Mouse (Mus musculus) MEL (cell line): ENCODE results near the gene Khdrbs2. TPM values are rescaled to one million over a fixed set of nuclear protein-coding genes. Genes with fewer than 3 reads are reported as not detected.
A peak's percentile ranks its signal among the peaks of the same experiment; 100 is the strongest.

Experiments used
- DNase-seq: peaks from one replicate; pipeline ENCODE4 v3.0.0; 2011; ENCODE audit warnings: low read depth, low spot score
- H3K27ac ChIP-seq: 2 replicates; pipeline ENCODE4 v1.5.1; 2012; ENCODE audit warnings: low read depth, mild to moderate bottlenecking, control low read depth, low read length, moderate library complexity; ENCODE audit not compliant: control insufficient read depth
- H3K27me3 ChIP-seq, 2 experiments: fragments of 150-350 bp in 1 of 2; sonication (generic) in 1 of 2; 2 replicates each; pipeline ENCODE4 v1.6.1; 2012; ENCODE audit warnings: low read length in 2 of 2, mild to moderate bottlenecking in 2 of 2, improper control_type of control experiment in 1 of 2, moderate library complexity in 1 of 2; ENCODE audit not compliant: insufficient read depth in 2 of 2, control insufficient read depth in 1 of 2
- H3K36me3 ChIP-seq, 2 experiments: 2 replicates each; pipeline ENCODE4 v1.6.1; 2012 to 2014; ENCODE audit warnings: low read length in 2 of 2, improper control_type of control experiment in 1 of 2, inconsistent platforms in 1 of 2, mild to moderate bottlenecking in 1 of 2; ENCODE audit not compliant: insufficient read depth in 2 of 2, control insufficient read depth in 1 of 2
- H3K4me1 ChIP-seq, 2 experiments: fragments of 150-350 bp in 1 of 2; sonication (generic) in 1 of 2; 2 replicates each; pipeline ENCODE4 v1.6.1; 2012; ENCODE audit warnings: low read length in 2 of 2, improper control_type of control experiment in 1 of 2, mild to moderate bottlenecking in 1 of 2; ENCODE audit not compliant: insufficient read depth in 2 of 2, control insufficient read depth in 1 of 2
- H3K4me3 ChIP-seq, 2 experiments: fragments of 150-350 bp in 1 of 2; sonication (generic) in 1 of 2; 2 replicates each; pipeline ENCODE4 v1.5.1; 2012; ENCODE audit warnings: low read depth in 2 of 2, low read length in 2 of 2, mild to moderate bottlenecking in 2 of 2, moderate library complexity in 2 of 2, control low read depth in 1 of 2, improper control_type of control experiment in 1 of 2; ENCODE audit not compliant: control insufficient read depth in 1 of 2, insufficient read depth in 1 of 2
- H3K79me2 ChIP-seq: 2 replicates; pipeline ENCODE4 v1.6.1; 2012; ENCODE audit warnings: mild to moderate bottlenecking, low read length, moderate library complexity; ENCODE audit not compliant: control insufficient read depth, poor library complexity, insufficient read depth
- H3K9ac ChIP-seq: 2 replicates; pipeline ENCODE4 v1.6.1; 2012; ENCODE audit warnings: low read depth, mild to moderate bottlenecking, control low read depth, low read length, moderate library complexity; ENCODE audit not compliant: control insufficient read depth, poor library complexity, severe bottlenecking
- H3K9me3 ChIP-seq: fragments of 150-350 bp; sonication (generic); replicated peaks from 2 replicates; pipeline ENCODE4 v1.6.1; 2012; ENCODE audit warnings: mild to moderate bottlenecking, low read length, improper control_type of control experiment, moderate library complexity; ENCODE audit not compliant: insufficient read depth
- CHD2 ChIP-seq: IDR thresholded peaks from 2 replicates; pipeline ENCODE4 v1.6.1; 2011; ENCODE audit warnings: low read length, improper control_type of control experiment
- CTCF ChIP-seq, 3 experiments: IDR thresholded peaks in 2 of 3; conservative IDR thresholded peaks in 1 of 3; 2 replicates each; pipeline ENCODE4 v1.5.1; 2011 to 2012; ENCODE audit warnings: low read length in 3 of 3, low read depth in 2 of 3, mild to moderate bottlenecking in 2 of 3, improper control_type of control experiment in 1 of 3, inconsistent platforms in 1 of 3, mixed read lengths in 1 of 3, moderate library complexity in 1 of 3; ENCODE audit not compliant: control insufficient read depth in 1 of 3, insufficient read depth in 1 of 3, poor library complexity in 1 of 3, severe bottlenecking in 1 of 3
- E2F4 ChIP-seq: IDR thresholded peaks from 2 replicates; pipeline ENCODE4 v1.6.1; 2011; ENCODE audit warnings: low read depth, low read length, improper control_type of control experiment, borderline replicate concordance
- ETS1 ChIP-seq: IDR thresholded peaks from 2 replicates; pipeline ENCODE4 v1.6.1; 2012; ENCODE audit warnings: low read depth, mild to moderate bottlenecking, inconsistent platforms, low read length, improper control_type of control experiment, moderate library complexity
- HCFC1 ChIP-seq: IDR thresholded peaks from 2 replicates; pipeline ENCODE4 v1.6.1; 2012; ENCODE audit warnings: low read depth, mild to moderate bottlenecking, inconsistent platforms, low read length, improper control_type of control experiment, moderate library complexity
- JUND ChIP-seq: IDR thresholded peaks from 2 replicates; pipeline ENCODE4 v1.6.1; 2011; ENCODE audit warnings: low read depth, mild to moderate bottlenecking, improper control_type of control experiment, low read length
- MYC ChIP-seq: IDR thresholded peaks from 2 replicates; pipeline ENCODE4 v1.6.1; 2011; ENCODE audit warnings: low read depth, mild to moderate bottlenecking, low read length, improper control_type of control experiment, moderate library complexity
- NELFE ChIP-seq: IDR thresholded peaks from 2 replicates; pipeline ENCODE4 v1.6.1; 2011; ENCODE audit warnings: low read depth, low read length, improper control_type of control experiment
- NRF1 ChIP-seq: IDR thresholded peaks from 2 replicates; pipeline ENCODE4 v1.6.1; 2014; ENCODE audit warnings: low read depth, mild to moderate bottlenecking, inconsistent platforms, low read length, improper control_type of control experiment, moderate library complexity; ENCODE audit not compliant: poor library complexity, insufficient read depth, severe bottlenecking
- POLR2A ChIP-seq, 2 experiments: IDR thresholded peaks; 2 replicates each; pipeline ENCODE4 v1.6.1; 2011 to 2012; ENCODE audit warnings: low read length in 2 of 2, mild to moderate bottlenecking in 2 of 2, control low read depth in 1 of 2, improper control_type of control experiment in 1 of 2, low read depth in 1 of 2, moderate library complexity in 1 of 2; ENCODE audit not compliant: control insufficient read depth in 1 of 2, insufficient read depth in 1 of 2, poor library complexity in 1 of 2
- POLR2AphosphoS5 ChIP-seq: IDR thresholded peaks from 2 replicates; pipeline ENCODE4 v1.6.1; 2012; ENCODE audit warnings: low read depth, borderline replicate concordance, mild to moderate bottlenecking, inconsistent platforms, low read length, moderate library complexity, mixed read lengths
- RAD21 ChIP-seq: IDR thresholded peaks from 2 replicates; pipeline ENCODE4 v1.6.1; 2011; ENCODE audit warnings: mild to moderate bottlenecking, low read depth, low read length, improper control_type of control experiment
- SIN3A ChIP-seq: IDR thresholded peaks from 2 replicates; pipeline ENCODE4 v1.6.1; 2012; ENCODE audit warnings: low read length, improper control_type of control experiment, inconsistent platforms
- SMC3 ChIP-seq: IDR thresholded peaks from 2 replicates; pipeline ENCODE4 v1.6.1; 2011; ENCODE audit warnings: low read depth, low read length, improper control_type of control experiment
- TAL1 ChIP-seq: IDR thresholded peaks from 2 replicates; pipeline ENCODE4 v1.6.1; 2012; ENCODE audit warnings: mild to moderate bottlenecking, inconsistent platforms, low read length, moderate library complexity, mixed read lengths
- USF1 ChIP-seq: IDR thresholded peaks from 2 replicates; pipeline ENCODE4 v1.6.1; 2014; ENCODE audit warnings: low read depth, mild to moderate bottlenecking, inconsistent platforms, low read length, improper control_type of control experiment, moderate library complexity
- ZNF384 ChIP-seq: IDR thresholded peaks from 2 replicates; pipeline ENCODE4 v1.6.1; 2012; ENCODE audit warnings: low read depth, mild to moderate bottlenecking, inconsistent platforms, low read length, improper control_type of control experiment
- polyA plus RNA-seq, 2 experiments: library from polyadenylated mRNA; stranded (reverse) in 1 of 2; unstranded in 1 of 2; fragments of >175 nt in 1 of 2; fragments of >200 nt in 1 of 2; gene quantifications; 2 replicates each; pipeline versions ENCODE4 v1.2.1 to v1.2.4; 2012; ENCODE audit warnings: low replicate concordance in 2 of 2, low read depth in 1 of 2; ENCODE audit not compliant: insufficient read length in 2 of 2, insufficient read depth in 1 of 2, missing spikeins in 1 of 2
- total RNA-seq: library from RNA; depleted of rRNA; stranded (reverse); fragments of 300-350 nt; gene quantifications from 2 replicates; pipeline ENCODE4 v1.2.3, GENCODE M21; 2012

Gene Khdrbs2
- total and polyA plus RNA-seq, 3 experiments: not detected

GRCm38 (mm10) chr1:32649647-32650209 is 477.2 kb downstream of the Khdrbs2 start:
- Histone ChIP-seq H3K4me1 (no peaks in the 10 kb centered on the region), H3K27ac (no peak overlapping the region), H3K79me2 (no peaks in the 10 kb centered on the region), H3K36me3 (no peaks in the 10 kb centered on the region), H3K9me3 (no peaks in the 10 kb centered on the region), H3K9ac (no peak overlapping the region), H3K4me3 (no peak overlapping the region), H3K27me3 (no peaks in the 10 kb centered on the region)
- no peak for DNase-seq
- TF ChIP-seq RAD21 (no peak), POLR2A (IDR thresholded peaks at IDR 0.05; ENCODE audit: control insufficient read depth in 1 of 2, insufficient read depth in 1 of 2, low read depth in 1 of 2, low read length in 2 of 2, poor library complexity in 1 of 2) (no peak), E2F4 (no peak)

- no peak for DNase-seq
- H3K4me1 ChIP-seq: no peaks in the 10 kb centered on the region
- H3K27me3 ChIP-seq: no peaks in the 10 kb centered on the region
- no peaks in the 10 kb centered on the region for H3K36me3 ChIP-seq
- H3K9me3 ChIP-seq: no peaks in the 10 kb centered on the region
- no peak overlapping the region for H3K27ac ChIP-seq
- no peaks in the 10 kb centered on the region for H3K79me2 ChIP-seq
- no peak overlapping the region for H3K4me3 ChIP-seq
- no peak overlapping the region for H3K9ac ChIP-seq
- TF ChIP-seq CHD2 (no peak), HCFC1 (no peak)
- TF ChIP-seq, all 39 proteins: peak for 0
Measured at GRCm38 (mm10) chr1:32693806-32694205, 521.3 kb downstream of the Khdrbs2 start.

GRCm38 (mm10) chr1:32700132-32700531 is 527.6 kb downstream of the Khdrbs2 start:
- Histone ChIP-seq H3K4me1 (no peaks in the 10 kb centered on the region), H3K9ac (no peak overlapping the region), H3K27me3 (no peaks in the 10 kb centered on the region), H3K79me2 (no peaks in the 10 kb centered on the region), H3K4me3 (no peak overlapping the region), H3K27ac (no peak overlapping the region), H3K9me3 (no peaks in the 10 kb centered on the region), H3K36me3 (no peaks in the 10 kb centered on the region)
- TF ChIP-seq SMC3 (0 out of 2 replicates have a peak, but pooled peaks have one; percentile 16), USF1 (no peak), CTCF (IDR thresholded peaks at IDR 0.05 in 2 of 3, conservative IDR thresholded peaks at IDR 0.05 in 1 of 3; ENCODE audit: control insufficient read depth in 1 of 3, insufficient read depth in 1 of 3, low read depth in 2 of 3, low read length in 3 of 3, poor library complexity in 1 of 3, severe bottlenecking in 1 of 3) (0 out of 6 replicates have a peak, but pooled peaks of 2 of the 3 experiments have one; percentile 11 to 15), RAD21 (peak; percentile 21)
- DNase-seq: peak; percentile 9

GRCm38 (mm10) chr1:32701267-32701666 is 528.8 kb downstream of the Khdrbs2 start:
- no peaks in the 10 kb centered on the region for H3K9me3 ChIP-seq
- no peak overlapping the region for H3K4me3 ChIP-seq
- no peak for TF ChIP-seq USF1
- no peak for TF ChIP-seq NELFE
- no peak for TF ChIP-seq MYC
- TF ChIP-seq ETS1: no peak
- TF ChIP-seq SIN3A: no peak
- TF ChIP-seq NRF1: no peak
- no peak for TF ChIP-seq TAL1
- TF ChIP-seq JUND: no peak
- no peak for TF ChIP-seq ZNF384
- no peak for TF ChIP-seq POLR2AphosphoS5
- no peak overlapping the region for H3K9ac ChIP-seq
- H3K79me2 ChIP-seq: no peaks in the 10 kb centered on the region
- H3K27me3 ChIP-seq: no peaks in the 10 kb centered on the region
- no peaks in the 10 kb centered on the region for H3K4me1 ChIP-seq
- no peaks in the 10 kb centered on the region for H3K36me3 ChIP-seq
- no peak overlapping the region for H3K27ac ChIP-seq
- DNase-seq: no peak
